Mouse (Mus musculus) hindbrain, embryonic 15.5 days (tissue): Measurements from ENCODE around the gene Pak2. TPM values are rescaled to one million over a fixed set of nuclear protein-coding genes. Genes with fewer than 3 reads are reported as not detected.

ENCODE experiments used
- ATAC-seq: fragments of 200-750 bp; cut with Nextera tagmentation; 2 replicates; pipeline ENCODE4 v1.8.0; 2017; ENCODE audit warnings: low read depth, moderate number of reproducible peaks, moderate TSS enrichment; ENCODE audit not compliant: low FRiP score
- H3K27ac ChIP-seq: fragments of 300-500 bp; sonication (generic); replicated peaks from 2 replicates; pipeline ENCODE4 v1.5.1; 2015; ENCODE audit warnings: mild to moderate bottlenecking, inconsistent platforms
- H3K27me3 ChIP-seq: fragments of 300-500 bp; sonication (generic); 2 replicates; pipeline ENCODE4 v1.6.1; 2015; ENCODE audit warnings: control low read depth, inconsistent platforms
- H3K36me3 ChIP-seq: fragments of 300-500 bp; sonication (generic); 2 replicates; pipeline ENCODE4 v1.6.1; 2015; ENCODE audit warnings: control low read depth, inconsistent platforms
- H3K4me1 ChIP-seq: fragments of 300-500 bp; sonication (generic); replicated peaks from 2 replicates; pipeline ENCODE4 v1.6.1; 2015; ENCODE audit warnings: control low read depth, inconsistent platforms
- H3K4me2 ChIP-seq: fragments of 300-500 bp; sonication (generic); 2 replicates; pipeline ENCODE4 v1.6.1; 2015; ENCODE audit warnings: moderate library complexity, mild to moderate bottlenecking, inconsistent platforms
- H3K4me3 ChIP-seq: fragments of 300-500 bp; sonication (generic); 2 replicates; pipeline ENCODE4 v1.5.1; 2015; ENCODE audit warnings: mild to moderate bottlenecking, inconsistent platforms
- H3K9ac ChIP-seq: fragments of 300-500 bp; sonication (generic); 2 replicates; pipeline ENCODE4 v1.6.1; 2015; ENCODE audit warnings: inconsistent platforms
- H3K9me3 ChIP-seq: fragments of 300-500 bp; sonication (generic); 2 replicates; pipeline ENCODE4 v1.6.1; 2016; ENCODE audit warnings: control low read depth, inconsistent platforms
- WGBS: fragments of 180-500 bp; shearing (Covaris S2); methylation state at CpG from one replicate; pipeline ENCODE4 v1.1.7; 2015; 5-methylcytosine and 5-hydroxymethylcytosine counted together
- microRNA-seq: library from miRNA; unstranded; fragments of <30 nt; microRNA quantifications from one replicate; pipeline ENCODE4, GENCODE M21; 2016
- polyA plus RNA-seq: library from polyadenylated mRNA; unstranded; fragments of >200 nt; fragmentation: Nextera tagmentation; extraction: Ambion mirVana; gene quantifications from 2 replicates; pipeline ENCODE4 v1.2.1, GENCODE M21; 2015

Pak2 gene
- polyA plus RNA-seq, 1 experiment from 2014 or later: 31.8 TPM

GRCm38 (mm10) chr16:31979501-31979900 lies 99.6 kb downstream of the Pak2 start:
- H3K4me1 ChIP-seq: no peaks in the 10 kb centered on the region
- no peak overlapping the region for H3K9ac ChIP-seq
- no peak overlapping the region for H3K4me2 ChIP-seq
- H3K27me3 ChIP-seq: no peaks in the 10 kb centered on the region
- peaks cover 31% of the 10 kb centered on the region for H3K36me3 ChIP-seq
- no peak overlapping the region for H3K4me3 ChIP-seq
- 94% methylated on average over 3 of the region's 3 CpGs for WGBS
- no peak overlapping the region for H3K27ac ChIP-seq
- ATAC-seq: no peak
- H3K9me3 ChIP-seq: no peaks in the 10 kb centered on the region

- Histone ChIP-seq H3K27me3 (no peaks in the 10 kb centered on the region), H3K27ac (no peak overlapping the region), H3K4me3 (no peak overlapping the region), H3K36me3 (peaks cover 39% of the 10 kb centered on the region), H3K4me1 (no peaks in the 10 kb centered on the region), H3K9me3 (no peaks in the 10 kb centered on the region), H3K4me2 (no peak overlapping the region), H3K9ac (no peak overlapping the region)
- no peak for ATAC-seq
- WGBS: 91% methylated on average over 4 of the region's 4 CpGs
These were observed 103.9 kb downstream of the Pak2 start for GRCm38 (mm10) chr16:31975258-31975657.

Small RNA genes within 50 kb of the gene (microRNA-seq; reads per million reads assigned to microRNA genes)
- not detected for gene Gm26269

Other genes with a start within 250 kb of the Pak2 start
- 0.29 and 0.31 TPM in 2 replicates for gene Meltf, start 200.5 kb downstream of the Pak2 start, polyA plus RNA-seq
- 4.2 and 4.8 TPM in 2 replicates for gene Pigz, start 145.5 kb downstream of the Pak2 start, polyA plus RNA-seq
- gene 0610012G03Rik, start 130.8 kb downstream of the Pak2 start, polyA plus RNA-seq: 118 and 123 TPM in 2 replicates
- 89.0 and 93.7 TPM in 2 replicates for gene Ncbp2, start 130.8 kb downstream of the Pak2 start, polyA plus RNA-seq
- 15.3 and 15.9 TPM in 2 replicates for gene Senp5, start 76.1 kb downstream of the Pak2 start, polyA plus RNA-seq
- gene Pigx, start 20.4 kb upstream of the Pak2 start, polyA plus RNA-seq: 101 TPM in 2 replicates
- 44.2 and 48.2 TPM in 2 replicates for gene Cep19, start 20.5 kb upstream of the Pak2 start, polyA plus RNA-seq
- 8.0 and 8.4 TPM in 2 replicates for gene Nrros, start 86.3 kb upstream of the Pak2 start, polyA plus RNA-seq
- gene Bex6, start 100.5 kb upstream of the Pak2 start, polyA plus RNA-seq: not detected in 2 replicates
- gene Fbxo45, start 167.8 kb upstream of the Pak2 start, polyA plus RNA-seq: 20.5 and 21.8 TPM in 2 replicates
- 13.9 and 15.1 TPM in 2 replicates for gene Wdr53, start 167.9 kb upstream of the Pak2 start, polyA plus RNA-seq
- gene Smco1, start 192.1 kb upstream of the Pak2 start, polyA plus RNA-seq: not detected in 2 replicates
- 26.9 TPM in 2 replicates for gene Rnf168, start 198.1 kb upstream of the Pak2 start, polyA plus RNA-seq